ENCODE assay signal across 8 mouse cellular contexts in the genomic region with DNA sequence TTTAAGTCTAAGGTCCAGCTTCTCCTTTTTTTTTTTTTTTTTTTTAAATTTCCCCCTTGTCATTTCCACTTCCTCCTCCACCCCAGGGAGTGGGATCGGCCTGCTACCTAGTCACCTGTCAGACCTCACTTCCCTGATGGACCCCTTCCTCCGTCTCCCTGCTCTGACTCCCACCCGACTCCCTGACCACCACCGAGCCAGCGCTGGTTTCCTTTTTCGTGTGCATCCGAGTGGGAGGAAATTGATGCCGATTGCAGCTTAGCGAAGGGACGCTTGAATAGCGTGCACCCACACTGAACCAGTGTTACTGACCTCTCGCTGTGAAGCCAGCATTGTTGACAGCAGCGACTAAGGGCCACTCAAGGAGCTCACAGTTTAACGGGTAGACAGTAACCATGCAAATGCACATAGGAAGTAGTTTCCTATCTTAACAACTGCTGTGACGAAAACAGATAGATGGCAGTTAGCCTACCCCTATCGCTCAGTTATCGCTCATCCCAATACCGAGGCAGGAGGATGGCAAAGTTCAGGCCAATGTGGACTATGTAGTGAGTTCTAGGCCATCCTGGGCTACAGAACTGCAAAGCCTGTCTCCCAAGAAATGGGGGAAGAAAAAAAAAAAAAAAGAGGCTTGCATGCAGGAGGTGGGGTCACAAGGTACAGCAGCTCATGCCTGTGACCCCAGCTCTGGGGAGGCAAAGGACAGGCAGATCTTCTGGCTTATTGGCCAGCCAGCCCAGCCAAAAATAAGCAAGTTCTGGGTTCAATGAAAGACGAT. TPM values are rescaled to one million over a fixed set of nuclear protein-coding genes. Genes with fewer than 3 reads are reported as not detected.
A peak's percentile ranks its signal among the peaks of the same experiment; 100 is the strongest.
DNase-seq lines count a peak whose midpoint lies in the region; ATAC-seq and TF ChIP-seq lines count a peak whose summit lies in the region.

No protein-coding gene starts in this region.

- peak overlapping the region; percentile 80 for H3K9ac ChIP-seq in forebrain, embryonic 11.5 days (ENCODE audit: low read length)
- peak overlapping the region; percentile 88 for H3K9ac ChIP-seq in intestine, embryonic 14.5 days (ENCODE audit: low read length)

- H3K27ac ChIP-seq in kidney, adult 2 months (ENCODE audit: insufficient read depth, low read depth, low read length) = peak overlapping the region; percentile 84
- no peak overlapping the region for H3K27ac ChIP-seq in forebrain, embryonic 11.5 days (ENCODE audit: low read depth, low read length)
- peak overlapping the region; percentile 34; the same call in 1 of the 2 replicates for H3K27ac ChIP-seq in intestine, embryonic 14.5 days (ENCODE audit: low read depth)
- H3K27ac ChIP-seq in macrophage = peak overlapping the region; percentile 96

- H3K4me1 ChIP-seq in kidney, adult 2 months (ENCODE audit: control insufficient read depth, insufficient read depth, low read length) = peaks cover 8% of the 10 kb centered on the region
- 0 out of 2 replicates have a peak, but pooled peaks cover 3% of the 10 kb centered on the region for H3K4me1 ChIP-seq in forebrain, embryonic 11.5 days (replicated peaks; ENCODE audit: control insufficient read depth, insufficient read depth, low read length)
- H3K4me1 ChIP-seq in intestine, embryonic 14.5 days (replicated peaks; ENCODE audit: control insufficient read depth, insufficient read depth, low read length) = peaks cover 5% of the 10 kb centered on the region

- H3K9me3 ChIP-seq in forebrain, embryonic 11.5 days (ENCODE audit: control insufficient read depth, low read length) = no peaks in the 10 kb centered on the region
- H3K9me3 ChIP-seq in intestine, embryonic 14.5 days (ENCODE audit: control insufficient read depth, low read length) = no peaks in the 10 kb centered on the region

- H3K4me2 ChIP-seq in forebrain, embryonic 11.5 days (ENCODE audit: low read depth, low read length, severe bottlenecking) = peak overlapping the region; percentile 83
- peak overlapping the region; percentile 82 for H3K4me2 ChIP-seq in intestine, embryonic 14.5 days (ENCODE audit: low read length)

- ATAC-seq in forebrain, embryonic 11.5 days (replicated peaks; ENCODE audit: low FRiP score) = no peak
- peak; percentile 30; the same call in 1 of the 2 replicates for ATAC-seq in intestine, embryonic 14.5 days (replicated peaks; ENCODE audit: low FRiP score, low TSS enrichment, low read depth)

- no peak for TF ChIP-seq CTCF in kidney, adult 2 months (conservative IDR thresholded peaks at IDR 0.05; ENCODE audit: insufficient read depth, insufficient read length, low read depth, low read length)

- WGBS in kidney, adult 2 months = 7% methylated on average over 19 of the region's 19 CpGs
- 18% methylated on average over 19 of the region's 19 CpGs for WGBS in forebrain, embryonic 11.5 days
- WGBS in intestine, embryonic 14.5 days = 13% methylated on average over 19 of the region's 19 CpGs
- 2% methylated on average over 19 of the region's 19 CpGs for WGBS in macrophage (ENCODE audit: missing documents)

- DNase-seq in kidney, adult 2 months = peak; percentile 37
- no peak for DNase-seq in kidney, adult 11 months
- DNase-seq in Muller cell, postnatal 12 days (ENCODE audit: inconsistent ontology term) = peak; percentile 45
- no peak for DNase-seq in forebrain, embryonic 11.5 days (ENCODE audit: low spot score)
- peak; percentile 65 for DNase-seq in intestine, embryonic 14.5 days (ENCODE audit: low spot score)
- DNase-seq in spleen, postnatal 4 days (ENCODE audit: low spot score in 2 of 2) = peak; percentile 24 to 70
- no peak for DNase-seq in embryo, embryonic 10.5 days (ENCODE audit: low spot score)

- H3K27me3 ChIP-seq in kidney, adult 2 months (replicated peaks; ENCODE audit: control insufficient read depth, insufficient read depth, low read length) = no peaks in the 10 kb centered on the region
- H3K27me3 ChIP-seq in forebrain, embryonic 11.5 days (ENCODE audit: control insufficient read depth, insufficient read depth, low read length) = no peaks in the 10 kb centered on the region
- H3K27me3 ChIP-seq in intestine, embryonic 14.5 days (replicated peaks; ENCODE audit: control insufficient read depth, insufficient read depth, low read length) = no peaks in the 10 kb centered on the region

- H3K79me2 ChIP-seq in macrophage (ENCODE audit: inconsistent target) = peaks cover 58% of the 10 kb centered on the region

- TF ChIP-seq POLR2A in kidney, adult 2 months (IDR thresholded peaks at IDR 0.05; ENCODE audit: low read depth, low read length) = no peak

- H3K36me3 ChIP-seq in kidney, adult 2 months (ENCODE audit: control insufficient read depth, insufficient read depth, low read length) = no peaks in the 10 kb centered on the region
- H3K36me3 ChIP-seq in forebrain, embryonic 11.5 days (ENCODE audit: control insufficient read depth, insufficient read depth, low read length) = peaks cover 5% of the 10 kb centered on the region; the same call in 1 of the 2 replicates
- peaks cover 7% of the 10 kb centered on the region; the same call in 1 of the 2 replicates for H3K36me3 ChIP-seq in intestine, embryonic 14.5 days (ENCODE audit: control insufficient read depth, insufficient read depth, low read length)
- no peaks in the 10 kb centered on the region for H3K36me3 ChIP-seq in macrophage (ENCODE audit: inconsistent target)

- H3K4me3 ChIP-seq in kidney, adult 2 months (ENCODE audit: insufficient read depth, low read depth, low read length) = peak overlapping the region; percentile 98
- peak overlapping the region; percentile 88 for H3K4me3 ChIP-seq in forebrain, embryonic 11.5 days (ENCODE audit: low read depth, low read length)
- peak overlapping the region; percentile 87 for H3K4me3 ChIP-seq in intestine, embryonic 14.5 days (ENCODE audit: low read depth, low read length)
- peak overlapping the region; percentile 86 for H3K4me3 ChIP-seq in macrophage (ENCODE audit: inconsistent target)

RNA-seq across cellular contexts. Expression of gene Arpc3, which starts 0.7 kb away (rescaled TPM):
- 141 and 195 TPM in 2 replicates for polyA plus RNA-seq in kidney, adult 2 months (2012; rRNA removed)
- 64.5 and 71.2 TPM in 2 replicates for polyA plus RNA-seq in forebrain, embryonic 11.5 days (2014; fragmentation: Nextera tagmentation; extraction: Ambion mirVana)
- 39.3 and 44.0 TPM in 2 replicates for polyA plus RNA-seq in intestine, embryonic 14.5 days (2014; fragmentation: Nextera tagmentation; extraction: Ambion mirVana)
- 100 to 1,000 TPM; 128 to 449 (median 189) TPM for total RNA-seq in macrophage (2018; cell fraction: chromatin; rRNA removed)
- 100 to 1,000 TPM; 567 to 868 (median 701) TPM for total RNA-seq in macrophage (2018; cell fraction: cytosol; rRNA removed)
- 100 to 1,000 TPM; 137 to 276 (median 167) TPM for total RNA-seq in macrophage (2018; cell fraction: nucleus; rRNA removed)
- polyA plus RNA-seq in macrophage (2018) = 1,088 to 1,432 TPM (median 1,117 TPM) in 3 replicates

RNA-seq across cellular contexts. Expression of gene Fam216a, which starts 20.3 kb away (rescaled TPM):
- polyA plus RNA-seq in kidney, adult 2 months (2012; rRNA removed) = 20.7 and 20.8 TPM in 2 replicates
- polyA plus RNA-seq in forebrain, embryonic 11.5 days (2014; fragmentation: Nextera tagmentation; extraction: Ambion mirVana) = 110 and 127 TPM in 2 replicates
- polyA plus RNA-seq in intestine, embryonic 14.5 days (2014; fragmentation: Nextera tagmentation; extraction: Ambion mirVana) = 61.2 and 68.4 TPM in 2 replicates
- total RNA-seq in macrophage (2018; cell fraction: chromatin; rRNA removed) = 1 to 10 TPM in 18 of 26 experiments, under 1 TPM in 5, not detected in 3; 0.55 to 7.8 (median 1.9) TPM
- total RNA-seq in macrophage (2018; cell fraction: cytosol; rRNA removed) = 1 to 10 TPM; 3.1 to 7.5 (median 4.5) TPM
- total RNA-seq in macrophage (2018; cell fraction: nucleus; rRNA removed) = 1 to 10 TPM in 24 of 26 experiments, under 1 TPM in 2; 0.83 to 5.4 (median 2.4) TPM
- 3.7 to 8.8 TPM (median 5.3 TPM) in 3 replicates for polyA plus RNA-seq in macrophage (2018)

RNA-seq across cellular contexts. Expression of gene Gpn3, which starts 20.7 kb away (rescaled TPM):
- polyA plus RNA-seq in kidney, adult 2 months (2012; rRNA removed) = 28.2 and 28.8 TPM in 2 replicates
- polyA plus RNA-seq in forebrain, embryonic 11.5 days (2014; fragmentation: Nextera tagmentation; extraction: Ambion mirVana) = 65.0 and 77.7 TPM in 2 replicates
- polyA plus RNA-seq in intestine, embryonic 14.5 days (2014; fragmentation: Nextera tagmentation; extraction: Ambion mirVana) = 66.5 and 67.9 TPM in 2 replicates
- total RNA-seq in macrophage (2018; cell fraction: chromatin; rRNA removed) = 10 to 100 TPM in 15 of 26 experiments, 1 to 10 TPM in 11; 2.5 to 24.2 (median 10.4) TPM
- 10 to 100 TPM in 21 of 26 experiments, 1 to 10 TPM in 5; 8.3 to 17.8 (median 12.5) TPM for total RNA-seq in macrophage (2018; cell fraction: cytosol; rRNA removed)
- 10 to 100 TPM in 10 of 26 experiments, 1 to 10 TPM in 16; 3.8 to 23.8 (median 8.4) TPM for total RNA-seq in macrophage (2018; cell fraction: nucleus; rRNA removed)
- 16.3 to 20.4 TPM (median 16.8 TPM) in 3 replicates for polyA plus RNA-seq in macrophage (2018)

RNA-seq across cellular contexts. Expression of gene Anapc7, which starts 29.1 kb away (rescaled TPM):
- 30.3 and 33.5 TPM in 2 replicates for polyA plus RNA-seq in kidney, adult 2 months (2012; rRNA removed)
- 28.3 and 31.9 TPM in 2 replicates for polyA plus RNA-seq in forebrain, embryonic 11.5 days (2014; fragmentation: Nextera tagmentation; extraction: Ambion mirVana)
- 24.1 and 28.1 TPM in 2 replicates for polyA plus RNA-seq in intestine, embryonic 14.5 days (2014; fragmentation: Nextera tagmentation; extraction: Ambion mirVana)
- total RNA-seq in macrophage (2018; cell fraction: chromatin; rRNA removed) = 10 to 100 TPM; 24.4 to 61.6 (median 37.0) TPM
- 10 to 100 TPM; 16.6 to 27.6 (median 21.9) TPM for total RNA-seq in macrophage (2018; cell fraction: cytosol; rRNA removed)
- total RNA-seq in macrophage (2018; cell fraction: nucleus; rRNA removed) = 10 to 100 TPM; 15.7 to 48.8 (median 28.5) TPM
- polyA plus RNA-seq in macrophage (2018) = 25.3 to 29.1 TPM (median 26.9 TPM) in 3 replicates

RNA-seq across cellular contexts. Expression of gene Vps29, which starts 38.2 kb away (rescaled TPM):
- 111 and 133 TPM in 2 replicates for polyA plus RNA-seq in kidney, adult 2 months (2012; rRNA removed)
- polyA plus RNA-seq in forebrain, embryonic 11.5 days (2014; fragmentation: Nextera tagmentation; extraction: Ambion mirVana) = 174 and 181 TPM in 2 replicates
- 243 and 254 TPM in 2 replicates for polyA plus RNA-seq in intestine, embryonic 14.5 days (2014; fragmentation: Nextera tagmentation; extraction: Ambion mirVana)
- total RNA-seq in macrophage (2018; cell fraction: chromatin; rRNA removed) = 100 to 1,000 TPM in 3 of 26 experiments, 10 to 100 TPM in 23; 47.7 to 112 (median 75.0) TPM
- total RNA-seq in macrophage (2018; cell fraction: cytosol; rRNA removed) = 100 to 1,000 TPM; 133 to 192 (median 154) TPM
- total RNA-seq in macrophage (2018; cell fraction: nucleus; rRNA removed) = 100 to 1,000 TPM in 7 of 26 experiments, 10 to 100 TPM in 19; 56.8 to 130 (median 86.8) TPM
- polyA plus RNA-seq in macrophage (2018) = 234 to 353 TPM (median 252 TPM) in 3 replicates

Comparison
In these comparisons a context has a peak if more than half of its experiments do, and no peak if none do; other contexts are left out.
1. DNase-seq: peak in kidney, adult 2 months (single experiment), Muller cell, postnatal 12 days (single experiment), intestine, embryonic 14.5 days (single experiment) and spleen, postnatal 4 days (2 of 2); none in kidney, adult 11 months (single experiment), forebrain, embryonic 11.5 days (single experiment) and embryo, embryonic 10.5 days (single experiment).
2. Peak in every context shown above with its lines, with median percentiles within 50 percentile points of each other: H3K4me3 ChIP-seq.